Mouse (Mus musculus): ENCODE data around the gene Pald1.

- TF ChIP-seq GATA1 (IDR thresholded peaks at IDR 0.05; ENCODE audit: low read length): no peak
- TF ChIP-seq TAL1 (IDR thresholded peaks at IDR 0.05; ENCODE audit: low read length): no peak
Measured at GRCm38 (mm10) chr10:61273844-61274215, 109.5 kb downstream of the Pald1 start.
